Mouse (Mus musculus) intestine, postnatal 0 days (tissue): ENCODE results near the gene Luc7l2. TPM values are rescaled to one million over a fixed set of nuclear protein-coding genes. Genes with fewer than 3 reads are reported as not detected.

Source experiments
- ATAC-seq: fragments of 200-750 bp; cut with Nextera tagmentation; 2 replicates; pipeline ENCODE4 v1.8.0; 2017; ENCODE audit warnings: mild to moderate bottlenecking, moderate TSS enrichment, moderate library complexity
- H3K27ac ChIP-seq: fragments of 300-500 bp; sonication (generic); 2 replicates; pipeline ENCODE4 v1.5.1; 2014; ENCODE audit warnings: mild to moderate bottlenecking, low read depth, low read length, moderate library complexity
- H3K27me3 ChIP-seq: fragments of 300-500 bp; sonication (generic); replicated peaks from 2 replicates; pipeline ENCODE4 v1.6.1; 2014; ENCODE audit warnings: low read length, mixed read lengths; ENCODE audit not compliant: control insufficient read depth, insufficient read depth
- H3K36me3 ChIP-seq: fragments of 300-500 bp; sonication (generic); 2 replicates; pipeline ENCODE4 v1.6.1; 2014; ENCODE audit warnings: mild to moderate bottlenecking, moderate library complexity; ENCODE audit not compliant: control insufficient read depth, insufficient read depth
- H3K4me1 ChIP-seq: fragments of 300-500 bp; sonication (generic); replicated peaks from 2 replicates; pipeline ENCODE4 v1.6.1; 2014; ENCODE audit warnings: antibody characterized with exemption, low read length, mixed read lengths; ENCODE audit not compliant: control insufficient read depth, insufficient read depth
- H3K4me2 ChIP-seq: fragments of 300-500 bp; sonication (generic); replicated peaks from 2 replicates; pipeline ENCODE4 v1.6.1; 2014; ENCODE audit warnings: low read depth, mild to moderate bottlenecking, moderate library complexity
- H3K4me3 ChIP-seq: fragments of 300-500 bp; sonication (generic); 2 replicates; pipeline ENCODE4 v1.5.1; 2014; ENCODE audit warnings: low read depth, low read length
- H3K9ac ChIP-seq: fragments of 300-500 bp; sonication (generic); 2 replicates; pipeline ENCODE4 v1.6.1; 2014; ENCODE audit warnings: mild to moderate bottlenecking, low read depth, low read length
- H3K9me3 ChIP-seq: fragments of 300-500 bp; sonication (generic); 2 replicates; pipeline ENCODE4 v1.6.1; 2016; ENCODE audit warnings: mixed run types; ENCODE audit not compliant: control insufficient read depth
- CTCF ChIP-seq: sonication (generic); IDR thresholded peaks from 2 replicates; pipeline ENCODE4 v1.5.1; 2016; ENCODE audit warnings: low read depth, mild to moderate bottlenecking, control low read depth, antibody characterized with exemption, moderate library complexity
- WGBS: fragments of 180-500 bp; shearing (Covaris S2); extraction: QIAGEN DNeasy Blood & Tissue Kit; methylation state at CpG from one replicate; pipeline ENCODE4 v1.1.7; 2014; 5-methylcytosine and 5-hydroxymethylcytosine counted together
- polyA plus RNA-seq: library from polyadenylated mRNA; unstranded; fragments of >200 nt; fragmentation: Nextera tagmentation; extraction: Ambion mirVana; gene quantifications from 2 replicates; pipeline ENCODE4 v1.2.1, GENCODE M21; 2015

Gene Luc7l2
- polyA plus RNA-seq, 1 experiment from 2014 or later = 26.4 TPM

DNA sequence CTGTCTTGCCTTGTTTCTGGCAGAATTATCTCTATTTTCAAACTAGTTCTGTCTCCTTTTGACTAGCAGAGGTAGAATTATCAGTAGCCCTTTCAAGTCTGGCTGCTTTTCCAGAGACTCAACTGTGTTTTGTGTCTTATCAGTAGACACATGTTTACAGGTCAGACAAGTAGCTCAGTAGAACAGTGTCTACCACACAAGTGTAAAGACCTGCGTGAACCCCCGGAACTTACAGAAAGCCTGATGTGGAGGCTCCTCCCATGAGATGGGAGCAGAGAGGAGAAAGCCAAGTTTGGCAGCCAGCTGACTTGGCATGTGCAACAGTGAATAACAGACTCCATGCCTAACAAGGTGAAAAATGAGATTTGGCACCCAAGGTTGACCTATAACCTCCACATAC, 72.3 kb downstream of the Luc7l2 start:
- no peak overlapping the region for H3K27ac ChIP-seq
- no peak overlapping the region for H3K9ac ChIP-seq
- no peaks in the 10 kb centered on the region for H3K4me1 ChIP-seq
- no peak overlapping the region for H3K4me3 ChIP-seq
- H3K36me3 ChIP-seq = peaks cover 16% of the 10 kb centered on the region; the same call in 1 of the 2 replicates
- H3K27me3 ChIP-seq = no peaks in the 10 kb centered on the region
- no peak for ATAC-seq
- no peak for TF ChIP-seq CTCF
- no peaks in the 10 kb centered on the region for H3K9me3 ChIP-seq
- no peak overlapping the region for H3K4me2 ChIP-seq
- WGBS = 68% methylated on average over 2 of the region's 2 CpGs

DNA sequence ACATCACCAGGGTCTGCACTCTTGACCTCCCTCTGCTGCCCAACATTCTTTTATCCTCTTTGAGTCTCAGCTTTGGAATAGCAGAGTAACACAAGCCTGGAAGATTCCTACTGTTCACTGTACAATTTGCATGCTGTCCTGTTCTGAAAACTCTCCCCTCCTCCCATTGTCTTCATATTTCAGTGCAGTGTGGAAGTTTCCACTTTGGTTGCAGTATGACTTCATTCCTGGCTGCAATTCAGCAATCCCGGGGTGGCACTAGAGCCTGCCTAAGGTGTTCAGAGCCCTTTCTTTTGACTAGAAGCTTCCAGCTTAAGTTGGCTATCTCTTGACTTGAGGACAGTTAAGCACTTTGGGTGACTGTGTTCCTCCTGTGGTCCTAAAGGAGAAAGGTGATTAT, 73.3 kb downstream of the Luc7l2 start:
- TF ChIP-seq CTCF = no peak
- H3K27me3 ChIP-seq = no peaks in the 10 kb centered on the region
- no peaks in the 10 kb centered on the region for H3K9me3 ChIP-seq
- H3K4me3 ChIP-seq = no peak overlapping the region
- no peak overlapping the region for H3K9ac ChIP-seq
- ATAC-seq = no peak
- H3K4me1 ChIP-seq = no peaks in the 10 kb centered on the region
- H3K36me3 ChIP-seq = peaks cover 10% of the 10 kb centered on the region; the same call in 1 of the 2 replicates
- H3K4me2 ChIP-seq = no peak overlapping the region
- H3K27ac ChIP-seq = no peak overlapping the region
- WGBS = 70% methylated on average over 1 of the region's 1 CpGs

DNA sequence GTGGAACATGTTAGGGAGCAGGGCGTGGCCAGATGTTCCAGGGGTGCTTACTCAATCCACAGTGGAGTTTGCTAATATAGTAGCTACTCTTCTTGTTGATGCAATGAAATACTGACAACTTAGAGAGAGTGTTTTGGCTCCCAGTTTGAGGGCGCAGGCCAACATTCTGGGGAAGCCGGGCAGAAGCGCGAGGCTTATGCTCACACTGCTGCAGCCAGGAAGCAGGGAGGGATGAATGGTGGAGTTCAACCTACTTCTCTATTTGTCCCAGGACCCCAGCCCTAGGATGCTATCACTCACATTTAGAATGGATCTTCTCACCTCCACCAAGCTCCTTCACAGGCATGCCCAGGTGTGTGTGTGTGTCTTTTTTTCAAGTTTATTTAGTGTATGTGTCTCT, 75.0 kb downstream of the Luc7l2 start:
- H3K4me3 ChIP-seq = no peak overlapping the region
- peaks cover 3% of the 10 kb centered on the region; the same call in 1 of the 2 replicates for H3K36me3 ChIP-seq
- H3K27ac ChIP-seq = no peak overlapping the region
- no peak for ATAC-seq
- no peaks in the 10 kb centered on the region for H3K9me3 ChIP-seq
- no peaks in the 10 kb centered on the region for H3K4me1 ChIP-seq
- WGBS = 98% methylated on average over 5 of the region's 5 CpGs
- no peak overlapping the region for H3K4me2 ChIP-seq
- no peak overlapping the region for H3K9ac ChIP-seq
- H3K27me3 ChIP-seq = no peaks in the 10 kb centered on the region
- TF ChIP-seq CTCF = no peak

DNA sequence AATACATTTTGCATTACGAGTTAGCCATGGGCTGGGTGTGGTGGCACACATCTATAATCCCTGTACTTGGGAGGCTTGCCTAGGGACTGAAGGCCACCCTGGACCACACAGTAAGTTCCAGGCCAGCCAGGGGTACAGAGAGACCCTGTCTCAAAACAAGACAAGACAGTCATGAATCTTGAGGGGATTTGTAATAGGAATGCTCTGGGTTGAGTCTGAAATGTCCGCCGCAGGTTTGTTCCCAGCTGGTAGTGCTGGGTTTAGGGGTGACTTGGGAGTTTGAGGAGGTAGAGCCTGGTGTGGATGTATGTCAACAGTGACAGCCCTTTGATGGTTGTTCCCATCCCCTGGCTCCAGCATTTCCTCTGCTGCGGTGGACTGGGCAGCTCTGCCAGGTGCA, 75.9 kb downstream of the Luc7l2 start:
- Histone ChIP-seq H3K36me3 (peaks cover 3% of the 10 kb centered on the region; the same call in 1 of the 2 replicates), H3K27ac (no peak overlapping the region), H3K4me2 (no peak overlapping the region), H3K9me3 (no peaks in the 10 kb centered on the region), H3K9ac (no peak overlapping the region), H3K4me3 (no peak overlapping the region), H3K27me3 (no peaks in the 10 kb centered on the region), H3K4me1 (no peaks in the 10 kb centered on the region)
- 96% methylated on average over 4 of the region's 4 CpGs for WGBS
- ATAC-seq = no peak
- TF ChIP-seq CTCF = no peak

DNA sequence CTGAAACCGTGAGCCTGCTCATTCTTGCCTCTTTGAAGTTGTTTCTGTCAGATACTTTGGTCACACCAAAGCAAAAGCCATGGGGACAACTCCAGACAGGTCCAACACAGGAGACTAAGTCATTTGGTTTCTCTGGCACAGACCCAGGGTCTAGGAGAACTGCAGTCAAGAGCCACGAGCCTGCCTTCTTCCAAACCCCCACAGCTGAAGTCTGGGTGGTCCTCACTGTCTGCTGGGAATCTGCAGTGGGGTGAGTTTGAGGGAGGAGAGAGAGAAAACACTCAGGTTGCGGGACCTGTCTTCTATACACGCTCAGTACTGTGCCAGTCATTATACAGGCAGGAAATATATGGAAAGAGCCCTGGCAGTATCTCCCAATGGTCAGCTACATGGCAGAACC, 76.4 kb downstream of the Luc7l2 start:
- no peak overlapping the region for H3K4me3 ChIP-seq
- H3K9ac ChIP-seq = no peak overlapping the region
- H3K4me1 ChIP-seq = no peaks in the 10 kb centered on the region
- no peak overlapping the region for H3K27ac ChIP-seq
- peaks cover 3% of the 10 kb centered on the region; the same call in 1 of the 2 replicates for H3K36me3 ChIP-seq
- no peak overlapping the region for H3K4me2 ChIP-seq
- WGBS = 81% methylated on average over 4 of the region's 4 CpGs
- no peak for ATAC-seq
- H3K27me3 ChIP-seq = no peaks in the 10 kb centered on the region
- H3K9me3 ChIP-seq = no peaks in the 10 kb centered on the region
- no peak for TF ChIP-seq CTCF

DNA sequence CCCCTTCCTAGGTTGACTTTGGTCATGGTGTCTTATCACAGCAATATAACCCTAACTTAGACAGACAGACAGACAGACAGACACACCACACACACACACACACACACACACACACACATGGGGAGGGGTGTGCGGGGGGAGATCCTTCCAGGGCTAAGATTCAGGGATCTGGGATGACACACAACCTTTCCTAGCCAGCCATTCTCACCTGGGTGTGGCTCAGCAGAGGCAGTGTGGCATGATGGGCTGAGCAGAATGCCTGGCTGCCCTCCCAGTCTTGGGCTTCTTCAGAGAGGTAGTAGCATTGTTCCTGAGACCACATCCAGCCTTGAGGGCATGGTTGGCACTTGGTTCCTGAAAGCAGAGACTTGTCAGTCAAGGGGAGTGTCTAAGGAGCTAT, 78.4 kb downstream of the Luc7l2 start:
- Histone ChIP-seq H3K4me1 (no peaks in the 10 kb centered on the region), H3K4me2 (no peak overlapping the region), H3K27ac (no peak overlapping the region), H3K9ac (no peak overlapping the region), H3K27me3 (peaks cover under 1% of the 10 kb centered on the region; the same call in 1 of the 2 replicates), H3K36me3 (no peaks in the 10 kb centered on the region; the same call in 1 of the 2 replicates), H3K9me3 (no peaks in the 10 kb centered on the region), H3K4me3 (no peak overlapping the region)
- ATAC-seq = no peak
- TF ChIP-seq CTCF = no peak
- 100% methylated on average over 1 of the region's 1 CpGs for WGBS

DNA sequence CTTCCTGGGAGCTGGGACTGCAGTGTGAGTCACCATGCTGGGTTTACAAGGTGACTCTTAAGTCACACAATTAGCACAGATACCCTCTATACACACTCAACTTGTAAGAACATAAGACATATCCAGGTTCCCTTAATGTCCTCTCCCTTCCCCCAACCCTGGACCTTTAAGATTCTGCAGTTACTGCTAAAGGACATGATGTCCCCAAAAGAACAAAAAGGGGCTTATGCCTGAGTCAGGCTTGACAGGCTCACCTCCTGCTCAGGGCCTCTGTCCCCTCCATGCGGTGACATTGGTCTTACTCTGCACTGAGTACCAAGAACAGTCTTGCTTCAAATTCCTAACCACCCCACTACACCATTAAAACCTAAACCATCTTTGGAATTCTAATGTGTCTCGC, 81.7 kb downstream of the Luc7l2 start:
- no peak for TF ChIP-seq CTCF
- no peak for ATAC-seq
- no peak overlapping the region for H3K4me2 ChIP-seq
- no peak overlapping the region for H3K4me3 ChIP-seq
- H3K9ac ChIP-seq = no peak overlapping the region
- no peaks in the 10 kb centered on the region for H3K9me3 ChIP-seq
- peaks cover 31% of the 10 kb centered on the region for H3K27me3 ChIP-seq
- 88% methylated on average over 2 of the region's 2 CpGs for WGBS
- no peaks in the 10 kb centered on the region; the same call in 1 of the 2 replicates for H3K36me3 ChIP-seq
- H3K4me1 ChIP-seq = peaks cover 6% of the 10 kb centered on the region; the same call in 1 of the 2 replicates
- H3K27ac ChIP-seq = no peak overlapping the region
